Mouse (Mus musculus) embryonic facial prominence, embryonic 11.5 days (tissue): ENCODE measurements around the gene Klf13. TPM values are rescaled to one million over a fixed set of nuclear protein-coding genes. Genes with fewer than 3 reads are reported as not detected.

Source experiments
- ATAC-seq: fragments of 200-750 bp; cut with Nextera tagmentation; replicated peaks from 2 replicates; pipeline ENCODE4 v1.8.0; 2017; ENCODE audit warnings: low read depth; ENCODE audit not compliant: insufficient number of reproducible peaks, low FRiP score, low TSS enrichment
- DNase-seq: peaks from one replicate; pipeline ENCODE4 v3.0.0-alpha.2; 2015; ENCODE audit warnings: low spot score
- H3K27ac ChIP-seq: fragments of 300-500 bp; sonication (generic); replicated peaks from 2 replicates; pipeline ENCODE4 v1.5.1; 2014; ENCODE audit warnings: mild to moderate bottlenecking, low read depth, low read length, control low read depth
- H3K27me3 ChIP-seq: fragments of 300-500 bp; sonication (generic); 2 replicates; pipeline ENCODE4 v1.6.1; 2014; ENCODE audit warnings: mild to moderate bottlenecking, low read length, moderate library complexity, mixed read lengths; ENCODE audit not compliant: control insufficient read depth, insufficient read depth
- H3K36me3 ChIP-seq: fragments of 300-500 bp; sonication (generic); replicated peaks from 2 replicates; pipeline ENCODE4 v1.6.1; 2014; ENCODE audit warnings: low read depth, mild to moderate bottlenecking, low read length, moderate library complexity, mixed read lengths; ENCODE audit not compliant: control insufficient read depth, insufficient read depth
- H3K4me1 ChIP-seq: fragments of 300-500 bp; sonication (generic); 2 replicates; pipeline ENCODE4 v1.6.1; 2014; ENCODE audit warnings: low read length, mixed read lengths; ENCODE audit not compliant: control insufficient read depth, insufficient read depth
- H3K4me2 ChIP-seq: fragments of 300-500 bp; sonication (generic); 2 replicates; pipeline ENCODE4 v1.6.1; 2014; ENCODE audit warnings: low read depth, mild to moderate bottlenecking, control low read depth, low read length, moderate library complexity
- H3K4me3 ChIP-seq: fragments of 300-500 bp; sonication (generic); 2 replicates; pipeline ENCODE4 v1.5.1; 2014; ENCODE audit warnings: low read depth, low read length, control low read depth
- H3K9ac ChIP-seq: fragments of 300-500 bp; sonication (generic); replicated peaks from 2 replicates; pipeline ENCODE4 v1.6.1; 2014; ENCODE audit warnings: mild to moderate bottlenecking, control low read depth, low read length
- H3K9me3 ChIP-seq: fragments of 300-500 bp; sonication (generic); replicated peaks from 2 replicates; pipeline ENCODE4 v1.6.1; 2016; ENCODE audit warnings: mild to moderate bottlenecking, low read length, inconsistent platforms, mixed read lengths; ENCODE audit not compliant: control insufficient read depth
- WGBS: fragments of 180-500 bp; shearing (Covaris S2); extraction: QIAGEN DNeasy Blood & Tissue Kit; methylation state at CpG from one replicate; pipeline ENCODE4 v1.1.7; 2014; 5-methylcytosine and 5-hydroxymethylcytosine counted together
- polyA plus RNA-seq: library from polyadenylated mRNA; unstranded; fragments of >200 nt; fragmentation: Nextera tagmentation; extraction: Ambion mirVana; gene quantifications from 2 replicates; pipeline ENCODE4 v1.2.1, GENCODE M21; 2014

The Klf13 gene
- polyA plus RNA-seq, 1 experiment from 2014 or later, result 20.3 TPM

GRCm38 (mm10) chr7:63905642-63906041, 33.1 kb downstream of the Klf13 start:
- no peak for ATAC-seq
- Histone ChIP-seq H3K9me3 (no peaks in the 10 kb centered on the region), H3K9ac (no peak overlapping the region), H3K27me3 (no peaks in the 10 kb centered on the region), H3K4me2 (no peak overlapping the region), H3K27ac (no peak overlapping the region), H3K36me3 (no peaks in the 10 kb centered on the region), H3K4me3 (no peak overlapping the region), H3K4me1 (no peaks in the 10 kb centered on the region)
- no peak for DNase-seq
- WGBS, result 92% methylated on average over 5 of the region's 5 CpGs

- Histone ChIP-seq H3K9ac (no peak overlapping the region), H3K4me1 (no peaks in the 10 kb centered on the region), H3K4me3 (no peak overlapping the region), H3K36me3 (no peaks in the 10 kb centered on the region), H3K27ac (no peak overlapping the region), H3K27me3 (no peaks in the 10 kb centered on the region), H3K4me2 (no peak overlapping the region), H3K9me3 (no peaks in the 10 kb centered on the region)
- ATAC-seq, result no peak
- DNase-seq, result no peak
- 89% methylated on average over 2 of the region's 2 CpGs for WGBS
These were observed 33.5 kb downstream of the Klf13 start for GRCm38 (mm10) chr7:63905190-63905589.

- no peak overlapping the region for H3K4me2 ChIP-seq
- no peak overlapping the region for H3K4me3 ChIP-seq
- DNase-seq, result no peak
- no peak overlapping the region for H3K9ac ChIP-seq
- no peaks in the 10 kb centered on the region for H3K27me3 ChIP-seq
- WGBS, result 61% methylated on average over 9 of the region's 9 CpGs
- no peak overlapping the region for H3K27ac ChIP-seq
- no peaks in the 10 kb centered on the region for H3K9me3 ChIP-seq
- no peaks in the 10 kb centered on the region for H3K4me1 ChIP-seq
- ATAC-seq, result no peak
- H3K36me3 ChIP-seq, result no peaks in the 10 kb centered on the region
These were observed 34.9 kb downstream of the Klf13 start for GRCm38 (mm10) chr7:63903635-63904380.

GRCm38 (mm10) chr7:63902604-63903210, 36.0 kb downstream of the Klf13 start:
- H3K9ac ChIP-seq, result no peak overlapping the region
- ATAC-seq, result no peak
- H3K36me3 ChIP-seq, result no peaks in the 10 kb centered on the region
- no peak overlapping the region for H3K27ac ChIP-seq
- H3K4me3 ChIP-seq, result no peak overlapping the region
- no peaks in the 10 kb centered on the region for H3K4me1 ChIP-seq
- no peak overlapping the region for H3K4me2 ChIP-seq
- DNase-seq, result peak; percentile 46
- 45% methylated on average over 3 of the region's 3 CpGs for WGBS
- H3K27me3 ChIP-seq, result no peaks in the 10 kb centered on the region
- no peaks in the 10 kb centered on the region for H3K9me3 ChIP-seq

GRCm38 (mm10) chr7:63901942-63902341, 36.8 kb downstream of the Klf13 start:
- H3K4me2 ChIP-seq, result no peak overlapping the region
- H3K27me3 ChIP-seq, result no peaks in the 10 kb centered on the region
- H3K4me3 ChIP-seq, result no peak overlapping the region
- no peaks in the 10 kb centered on the region for H3K36me3 ChIP-seq
- no peaks in the 10 kb centered on the region for H3K9me3 ChIP-seq
- no peak for DNase-seq
- no peak overlapping the region for H3K27ac ChIP-seq
- ATAC-seq, result no peak
- H3K4me1 ChIP-seq, result no peaks in the 10 kb centered on the region
- 63% methylated on average over 3 of the region's 3 CpGs for WGBS
- no peak overlapping the region for H3K9ac ChIP-seq

GRCm38 (mm10) chr7:63901346-63901745, 37.4 kb downstream of the Klf13 start:
- Histone ChIP-seq H3K4me1 (no peaks in the 10 kb centered on the region), H3K9me3 (no peaks in the 10 kb centered on the region), H3K27ac (no peak overlapping the region), H3K4me3 (no peak overlapping the region), H3K9ac (no peak overlapping the region), H3K27me3 (no peaks in the 10 kb centered on the region), H3K36me3 (no peaks in the 10 kb centered on the region), H3K4me2 (no peak overlapping the region)
- ATAC-seq (no peak), DNase-seq (no peak)
- 60% methylated on average over 11 of the region's 11 CpGs for WGBS

- 89% methylated on average over 2 of the region's 2 CpGs for WGBS
- H3K27me3 ChIP-seq, result no peaks in the 10 kb centered on the region
These were observed 38.3 kb downstream of the Klf13 start for GRCm38 (mm10) chr7:63900411-63900810.

GRCm38 (mm10) chr7:63899925-63900324, 38.8 kb downstream of the Klf13 start:
- H3K27me3 ChIP-seq, result no peaks in the 10 kb centered on the region
- 88% methylated on average over 8 of the region's 8 CpGs for WGBS
- H3K4me2 ChIP-seq, result no peak overlapping the region
- H3K36me3 ChIP-seq, result no peaks in the 10 kb centered on the region
- H3K27ac ChIP-seq, result no peak overlapping the region
- H3K4me3 ChIP-seq, result no peak overlapping the region
- no peak overlapping the region for H3K9ac ChIP-seq
- ATAC-seq (no peak), DNase-seq (no peak)
- H3K4me1 ChIP-seq, result no peaks in the 10 kb centered on the region
- H3K9me3 ChIP-seq, result no peaks in the 10 kb centered on the region

More at GRCm38 (mm10) chr7:63900411-63900810, 38.3 kb downstream of the Klf13 start:
- Histone ChIP-seq H3K4me1 (no peaks in the 10 kb centered on the region), H3K27ac (no peak overlapping the region), H3K36me3 (no peaks in the 10 kb centered on the region), H3K9me3 (no peaks in the 10 kb centered on the region), H3K4me3 (no peak overlapping the region), H3K9ac (no peak overlapping the region), H3K4me2 (no peak overlapping the region)
- DNase-seq (no peak), ATAC-seq (no peak)
